Mouse (Mus musculus) erythroblast, embryonic 14.5 days (primary cell): ENCODE results near the gene Gm11758.
"Not testable (repeated sequence)": the region's sequence is repeated elsewhere in the genome, so short reads cannot be mapped to it uniquely, and the experiment has no call there.

Source experiments
- GATA1 ChIP-seq: IDR thresholded peaks from 2 replicates; pipeline ENCODE4 v1.6.1; 2012; ENCODE audit warnings: low read length, inconsistent platforms, mixed read lengths
- TAL1 ChIP-seq: IDR thresholded peaks from 3 replicates; pipeline ENCODE4 v1.6.1; 2012; ENCODE audit warnings: low read length, inconsistent platforms, mixed read lengths

DNA sequence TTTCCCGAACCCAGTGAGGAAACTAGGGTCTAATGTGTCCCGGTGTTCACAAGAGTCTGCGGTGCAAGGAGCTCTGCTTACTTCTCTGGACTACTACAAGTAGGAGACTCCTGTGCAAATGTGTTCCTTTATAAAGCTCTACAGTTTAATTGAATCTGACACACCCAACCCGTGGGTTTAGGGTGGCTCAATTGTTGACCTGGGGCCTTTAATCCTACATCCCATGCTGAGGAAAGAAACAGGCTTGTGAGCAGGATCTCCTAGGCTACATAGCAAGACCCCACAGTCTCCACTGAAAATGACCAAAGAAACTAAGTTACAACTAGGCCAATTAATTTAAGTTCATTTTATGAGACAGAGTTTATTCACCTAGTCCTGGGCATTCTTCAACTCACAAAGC, 29.8 kb upstream of the Gm11758 start, which contains the start of gene Gm13871:
- not testable (repeated sequence) for TF ChIP-seq GATA1, TAL1
